Mouse (Mus musculus): ENCODE data around the gene Itm2b.

DNA sequence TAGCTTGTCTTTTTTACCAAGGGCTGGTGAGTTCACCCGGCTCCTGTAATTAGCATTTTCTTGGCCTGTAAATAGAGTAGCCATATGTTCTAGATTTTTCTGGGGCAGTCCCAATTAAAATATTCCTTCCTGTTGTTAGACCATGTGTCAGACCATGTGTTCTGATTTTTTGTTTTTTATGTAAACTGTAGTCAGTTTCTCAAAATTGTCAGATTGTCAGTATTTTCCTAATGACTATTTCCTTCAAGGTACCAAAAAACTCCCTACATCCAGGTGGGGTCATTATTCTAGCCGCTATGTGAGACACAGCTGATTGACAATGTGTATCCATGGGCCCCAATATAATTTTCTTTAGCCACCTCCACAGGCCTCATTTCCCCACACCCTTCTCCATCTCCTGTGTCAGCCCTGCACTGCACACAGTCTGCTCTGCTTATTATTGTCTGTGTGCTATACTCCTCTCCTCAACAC lies 40.5 kb upstream of the Itm2b start:
- TF ChIP-seq CTCF (IDR thresholded peaks at IDR 0.05; ENCODE audit: control insufficient read depth, insufficient read depth, low read length): no peak
- TF ChIP-seq POLR2A (IDR thresholded peaks at IDR 0.05; ENCODE audit: borderline replicate concordance, control insufficient read depth, low read depth, low read length): no peak

All from bone marrow, adult 2 months (tissue).